Mouse (Mus musculus): ENCODE results near the gene Acss1. TPM values are rescaled to one million over a fixed set of nuclear protein-coding genes. Genes with fewer than 3 reads are reported as not detected.
A peak's percentile ranks its signal among the peaks of the same experiment; 100 is the strongest.

Gene Acss1
- polyA plus RNA-seq, 1 experiment from 2014 or later = 5.3 TPM

- DNase-seq (no peak), ATAC-seq (ENCODE audit: insufficient read depth) (no peak)
- WGBS = 81% methylated on average over 11 of the region's 11 CpGs
- Histone ChIP-seq H3K4me1 (ENCODE audit: insufficient read depth) (no peaks in the 10 kb centered on the region), H3K4me2 (no peak overlapping the region), H3K36me3 (ENCODE audit: insufficient read depth) (no peaks in the 10 kb centered on the region), H3K27ac (ENCODE audit: low read depth) (no peak overlapping the region), H3K9ac (no peak overlapping the region), H3K4me3 (ENCODE audit: low read depth, low read length) (no peak overlapping the region), H3K9me3 (ENCODE audit: low read depth, low read length) (no peaks in the 10 kb centered on the region), H3K27me3 (ENCODE audit: insufficient read depth, low read length) (no peaks in the 10 kb centered on the region)
- TF ChIP-seq CTCF (IDR thresholded peaks at IDR 0.05; ENCODE audit: low read depth) = no peak
Measured at GRCm38 (mm10) chr2:150673929-150674328, 5.6 kb upstream of the Acss1 start.

GRCm38 (mm10) chr2:150671609-150672290, 3.5 kb upstream of the Acss1 start:
- Histone ChIP-seq H3K9ac (no peak overlapping the region), H3K4me2 (no peak overlapping the region), H3K9me3 (ENCODE audit: low read depth, low read length) (no peaks in the 10 kb centered on the region), H3K4me3 (ENCODE audit: low read depth, low read length) (no peak overlapping the region), H3K4me1 (ENCODE audit: insufficient read depth) (peaks cover 6% of the 10 kb centered on the region; the same call in 1 of the 2 replicates), H3K36me3 (ENCODE audit: insufficient read depth) (no peaks in the 10 kb centered on the region), H3K27me3 (ENCODE audit: insufficient read depth, low read length) (peaks cover 7% of the 10 kb centered on the region; the same call in 1 of the 2 replicates), H3K27ac (ENCODE audit: low read depth) (no peak overlapping the region)
- ATAC-seq (ENCODE audit: insufficient read depth) (no peak), DNase-seq (no peak)
- WGBS = 69% methylated on average over 8 of the region's 8 CpGs
- no peak for TF ChIP-seq CTCF (IDR thresholded peaks at IDR 0.05; ENCODE audit: low read depth)

- no peak overlapping the region for H3K9ac ChIP-seq
- ATAC-seq (ENCODE audit: insufficient read depth) (no peak), DNase-seq (no peak)
- TF ChIP-seq CTCF (IDR thresholded peaks at IDR 0.05; ENCODE audit: low read depth) = no peak
- H3K4me3 ChIP-seq (ENCODE audit: low read depth, low read length) = no peak overlapping the region
- WGBS = 92% methylated on average over 1 of the region's 1 CpGs
- H3K36me3 ChIP-seq (ENCODE audit: insufficient read depth) = no peaks in the 10 kb centered on the region
- H3K27ac ChIP-seq (ENCODE audit: low read depth) = no peak overlapping the region
- H3K9me3 ChIP-seq (ENCODE audit: low read depth, low read length) = no peaks in the 10 kb centered on the region
- peaks cover 6% of the 10 kb centered on the region; the same call in 1 of the 2 replicates for H3K4me1 ChIP-seq (ENCODE audit: insufficient read depth)
- peaks cover 7% of the 10 kb centered on the region; the same call in 1 of the 2 replicates for H3K27me3 ChIP-seq (ENCODE audit: insufficient read depth, low read length)
- H3K4me2 ChIP-seq = no peak overlapping the region
Measured at GRCm38 (mm10) chr2:150670926-150671325, 2.6 kb upstream of the Acss1 start.

GRCm38 (mm10) chr2:150669454-150670045, 1.2 kb upstream of the Acss1 start:
- no peak overlapping the region for H3K27ac ChIP-seq (ENCODE audit: low read depth)
- DNase-seq = peak; percentile 33
- H3K9me3 ChIP-seq (ENCODE audit: low read depth, low read length) = no peaks in the 10 kb centered on the region
- no peaks in the 10 kb centered on the region for H3K36me3 ChIP-seq (ENCODE audit: insufficient read depth)
- 62% methylated on average over 2 of the region's 2 CpGs for WGBS
- no peak for TF ChIP-seq CTCF (IDR thresholded peaks at IDR 0.05; ENCODE audit: low read depth)
- H3K4me2 ChIP-seq = no peak overlapping the region
- H3K4me1 ChIP-seq (ENCODE audit: insufficient read depth) = peaks cover 6% of the 10 kb centered on the region; the same call in 1 of the 2 replicates
- no peak for ATAC-seq (ENCODE audit: insufficient read depth)
- no peak overlapping the region for H3K4me3 ChIP-seq (ENCODE audit: low read depth, low read length)
- H3K27me3 ChIP-seq (ENCODE audit: insufficient read depth, low read length) = peaks cover 7% of the 10 kb centered on the region; the same call in 1 of the 2 replicates
- no peak overlapping the region for H3K9ac ChIP-seq

- no peak overlapping the region for H3K4me2 ChIP-seq
- no peak for ATAC-seq (ENCODE audit: insufficient read depth)
Measured at GRCm38 (mm10) chr2:150668956-150669355, 656 bp upstream of the Acss1 start.

GRCm38 (mm10) chr2:150667065-150667819, 1.1 kb downstream of the Acss1 start:
- Histone ChIP-seq H3K4me1 (ENCODE audit: insufficient read depth) (peaks cover 6% of the 10 kb centered on the region; the same call in 1 of the 2 replicates), H3K27me3 (ENCODE audit: insufficient read depth, low read length) (peaks cover 7% of the 10 kb centered on the region; the same call in 1 of the 2 replicates), H3K36me3 (ENCODE audit: insufficient read depth) (no peaks in the 10 kb centered on the region), H3K9ac (peak overlapping the region; percentile 61), H3K4me3 (ENCODE audit: low read depth, low read length) (peak overlapping the region; percentile 60), H3K9me3 (ENCODE audit: low read depth, low read length) (no peaks in the 10 kb centered on the region), H3K4me2 (peak overlapping the region; percentile 97), H3K27ac (ENCODE audit: low read depth) (0 out of 2 replicates have a peak overlapping the region, but pooled peaks have one; percentile 24)
- TF ChIP-seq CTCF (IDR thresholded peaks at IDR 0.05; ENCODE audit: low read depth) = no peak
- ATAC-seq (ENCODE audit: insufficient read depth) = peak; percentile 37
- no peak for DNase-seq
- WGBS = 1% methylated on average over 17 of the region's 17 CpGs

More at GRCm38 (mm10) chr2:150668956-150669355, 656 bp upstream of the Acss1 start:
- DNase-seq = peak; percentile 17
- Histone ChIP-seq H3K4me1 (ENCODE audit: insufficient read depth) (peaks cover 6% of the 10 kb centered on the region; the same call in 1 of the 2 replicates), H3K36me3 (ENCODE audit: insufficient read depth) (no peaks in the 10 kb centered on the region), H3K27me3 (ENCODE audit: insufficient read depth, low read length) (peaks cover 7% of the 10 kb centered on the region; the same call in 1 of the 2 replicates), H3K27ac (ENCODE audit: low read depth) (no peak overlapping the region), H3K9ac (no peak overlapping the region), H3K4me3 (ENCODE audit: low read depth, low read length) (no peak overlapping the region), H3K9me3 (ENCODE audit: low read depth, low read length) (no peaks in the 10 kb centered on the region)
- 59% methylated on average over 5 of the region's 5 CpGs for WGBS
- TF ChIP-seq CTCF (IDR thresholded peaks at IDR 0.05; ENCODE audit: low read depth) = no peak
